Mouse (Mus musculus): ENCODE measurements at regions not wholly inside any gene's neighbourhood (a gene's known extent, or its start where the extent isn't known, plus 50 kb on each side); places are given as distances from the start of the nearest gene placed in this dataset.

DNA sequence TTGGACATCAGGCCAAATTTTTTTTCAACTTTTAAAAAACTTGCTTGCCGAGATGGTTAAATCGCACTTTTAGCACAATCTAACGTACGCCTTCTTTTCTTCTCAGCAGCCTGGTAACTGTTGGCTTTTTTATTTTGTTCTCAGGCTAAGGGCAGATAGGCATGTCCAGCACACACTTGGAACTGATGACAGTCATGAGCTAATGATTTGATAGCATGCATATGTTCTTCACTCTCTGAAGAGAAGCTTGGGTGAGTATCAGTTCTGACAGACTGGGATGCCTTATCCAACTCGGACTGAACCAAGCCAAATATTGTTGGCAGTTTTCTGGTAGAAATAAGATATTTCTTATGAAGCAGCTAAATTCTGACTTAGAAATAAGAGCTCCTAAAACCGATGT, 145.9 kb downstream of the Ndfip2 start:
- 70% methylated on average over 6 of the region's 6 CpGs for WGBS
- no peak for ATAC-seq (ENCODE audit: insufficient number of reproducible peaks, low FRiP score, low TSS enrichment, low read depth)
- Histone ChIP-seq H3K27ac (replicated peaks) (no peak overlapping the region), H3K4me1 (no peaks in the 10 kb centered on the region), H3K4me3 (replicated peaks) (no peak overlapping the region), H3K9me3 (replicated peaks) (no peaks in the 10 kb centered on the region), H3K36me3 (no peaks in the 10 kb centered on the region), H3K4me2 (replicated peaks) (no peak overlapping the region), H3K9ac (no peak overlapping the region), H3K27me3 (no peaks in the 10 kb centered on the region)

DNA sequence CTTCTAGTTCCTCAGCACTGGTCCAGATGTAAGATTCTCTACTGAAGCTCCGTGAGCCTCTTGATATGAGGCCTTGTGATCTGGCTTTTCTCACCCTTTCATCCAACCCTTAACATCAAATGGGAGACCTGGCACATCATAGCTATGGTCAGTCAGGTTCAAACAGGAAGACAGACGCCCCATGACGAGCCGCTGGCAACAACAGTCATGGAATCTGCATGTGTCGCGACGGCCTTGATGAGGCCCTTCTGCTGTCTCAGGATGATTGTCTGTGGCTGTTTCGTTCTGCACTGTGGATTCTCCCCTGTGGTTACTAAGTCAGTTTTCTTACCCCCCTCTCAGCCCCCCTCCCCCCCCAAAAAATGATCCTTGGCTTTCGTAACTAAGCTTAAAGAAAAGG, 144.9 kb downstream of the Ndfip2 start:
- 83% methylated on average over 9 of the region's 9 CpGs for WGBS
- Histone ChIP-seq H3K4me1 (0 out of 2 replicates have a peak, but pooled peaks cover 3% of the 10 kb centered on the region), H3K9ac (no peak overlapping the region), H3K27me3 (no peaks in the 10 kb centered on the region), H3K9me3 (replicated peaks) (no peaks in the 10 kb centered on the region), H3K4me2 (replicated peaks) (no peak overlapping the region), H3K27ac (replicated peaks) (no peak overlapping the region), H3K36me3 (no peaks in the 10 kb centered on the region), H3K4me3 (replicated peaks) (no peak overlapping the region)
- ATAC-seq (ENCODE audit: insufficient number of reproducible peaks, low FRiP score, low TSS enrichment, low read depth), result no peak

DNA sequence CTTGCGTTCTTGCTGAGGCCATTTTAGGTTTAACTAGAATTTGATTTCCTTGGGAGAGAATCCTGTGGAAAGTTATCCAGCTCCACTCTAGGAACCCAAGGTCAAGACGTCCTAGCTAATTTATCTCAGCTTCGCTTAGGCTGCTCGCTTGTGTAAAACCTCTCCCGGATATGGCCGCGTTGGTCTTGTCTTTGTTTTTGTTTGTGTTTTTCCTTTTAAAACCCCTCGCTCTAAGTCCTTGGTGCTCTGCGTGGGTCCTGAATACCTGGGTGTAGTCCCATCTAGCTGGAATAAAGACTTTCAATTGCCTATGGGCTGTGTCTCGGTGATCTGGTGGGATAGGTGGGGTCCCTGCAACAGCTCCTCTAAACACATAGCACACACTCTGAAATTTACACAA, 144.2 kb downstream of the Ndfip2 start:
- Histone ChIP-seq H3K27ac (replicated peaks) (no peak overlapping the region), H3K9ac (no peak overlapping the region), H3K27me3 (no peaks in the 10 kb centered on the region), H3K4me1 (peaks cover 4% of the 10 kb centered on the region; the same call in 1 of the 2 replicates), H3K4me3 (replicated peaks) (no peak overlapping the region), H3K36me3 (no peaks in the 10 kb centered on the region), H3K4me2 (replicated peaks) (no peak overlapping the region), H3K9me3 (replicated peaks) (no peaks in the 10 kb centered on the region)
- 94% methylated on average over 10 of the region's 10 CpGs for WGBS
- no peak for ATAC-seq (ENCODE audit: insufficient number of reproducible peaks, low FRiP score, low TSS enrichment, low read depth)

DNA sequence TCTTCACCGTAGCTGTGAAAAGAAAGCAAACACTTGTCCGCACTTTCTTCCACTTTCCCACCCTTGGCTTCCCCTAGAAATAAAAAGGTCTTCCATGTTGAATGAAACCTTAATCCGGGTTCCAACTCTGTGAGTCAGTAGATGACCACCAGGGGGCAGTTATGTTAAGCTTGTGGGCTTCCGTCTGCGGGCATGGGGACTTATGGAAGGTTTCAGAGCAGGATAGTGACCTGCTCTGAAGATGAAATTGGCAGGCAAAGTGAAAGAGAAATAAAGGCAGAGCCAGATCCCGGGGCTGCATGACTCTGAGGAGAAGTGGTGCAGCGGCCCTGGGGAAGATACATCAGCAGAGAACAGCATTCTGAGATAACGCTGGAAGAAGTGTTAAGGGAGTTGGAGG, 139.1 kb downstream of the Ndfip2 start:
- Histone ChIP-seq H3K4me2 (replicated peaks) (0 out of 2 replicates have a peak overlapping the region, but pooled peaks have one; percentile 8), H3K4me1 (peaks cover 8% of the 10 kb centered on the region), H3K9ac (no peak overlapping the region), H3K9me3 (replicated peaks) (no peaks in the 10 kb centered on the region), H3K36me3 (no peaks in the 10 kb centered on the region), H3K4me3 (replicated peaks) (no peak overlapping the region), H3K27me3 (no peaks in the 10 kb centered on the region), H3K27ac (replicated peaks) (0 out of 2 replicates have a peak overlapping the region, but pooled peaks have one; percentile 28)
- no peak for ATAC-seq (ENCODE audit: insufficient number of reproducible peaks, low FRiP score, low TSS enrichment, low read depth)
- whole genome bisulfite sequencing, result 17% methylated on average over 8 of the region's 8 CpGs

DNA sequence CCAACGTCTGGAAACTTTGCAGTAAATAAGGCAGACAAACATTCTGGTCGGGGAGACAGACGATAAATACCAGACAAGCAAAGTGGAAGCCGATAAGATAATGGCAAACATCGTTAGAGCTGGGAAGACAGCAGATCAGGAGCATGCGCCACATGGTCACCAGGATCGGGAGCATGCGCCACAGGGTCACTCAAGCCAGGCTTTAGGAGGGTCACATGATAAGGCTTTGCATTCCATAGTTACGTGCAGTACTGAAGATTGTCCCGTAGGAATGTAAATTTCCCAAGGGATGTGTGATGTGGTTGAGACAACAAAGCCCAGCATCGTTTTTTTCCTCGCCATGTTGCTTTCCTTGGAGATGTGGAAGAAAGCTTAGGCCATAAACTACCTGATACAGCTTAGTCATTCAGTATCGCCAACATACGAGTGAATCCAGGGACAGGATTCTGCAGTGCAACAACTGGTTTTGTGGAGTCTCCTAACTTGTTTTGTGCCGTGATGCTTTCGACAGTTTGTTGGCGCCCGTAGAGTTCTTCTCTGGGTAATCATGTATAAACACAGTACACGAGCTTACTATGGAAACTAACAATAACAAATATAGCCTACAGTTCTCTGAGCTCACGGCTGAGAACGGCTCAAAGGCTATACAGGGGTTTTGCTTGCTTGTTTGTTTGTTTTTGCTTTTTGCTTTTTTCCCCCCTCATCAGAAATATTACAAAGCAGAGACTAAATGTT, 133.9 kb downstream of the Ndfip2 start:
- Histone ChIP-seq H3K9me3 (replicated peaks) (no peaks in the 10 kb centered on the region), H3K4me2 (replicated peaks) (no peak overlapping the region), H3K27me3 (no peaks in the 10 kb centered on the region), H3K27ac (replicated peaks) (no peak overlapping the region), H3K9ac (no peak overlapping the region), H3K36me3 (no peaks in the 10 kb centered on the region), H3K4me3 (replicated peaks) (no peak overlapping the region), H3K4me1 (peaks cover 1% of the 10 kb centered on the region)
- no peak for ATAC-seq (ENCODE audit: insufficient number of reproducible peaks, low FRiP score, low TSS enrichment, low read depth)
- WGBS, result 77% methylated on average over 21 of the region's 21 CpGs

DNA sequence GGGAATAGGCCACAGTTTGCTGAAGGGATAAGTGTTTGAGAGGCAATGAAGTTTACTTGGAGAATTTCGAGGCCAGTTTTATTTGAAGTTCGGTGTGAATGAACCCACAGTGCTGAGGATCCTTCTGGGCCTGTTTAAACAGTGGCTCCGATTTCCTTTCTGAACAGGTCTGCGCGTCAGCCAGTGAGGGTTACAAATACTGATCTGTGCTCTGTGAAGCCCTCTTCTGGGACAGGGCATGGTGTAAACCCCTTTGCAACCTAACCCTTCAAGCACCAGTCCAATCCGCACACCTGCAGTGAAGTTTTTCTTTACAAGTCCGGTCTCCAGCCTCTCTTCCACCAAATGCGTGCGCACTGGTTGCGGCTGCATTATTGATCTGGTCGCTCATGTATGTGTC, 133.1 kb downstream of the Ndfip2 start:
- Histone ChIP-seq H3K9ac (no peak overlapping the region), H3K36me3 (no peaks in the 10 kb centered on the region), H3K4me2 (replicated peaks) (no peak overlapping the region), H3K9me3 (replicated peaks) (no peaks in the 10 kb centered on the region), H3K4me3 (replicated peaks) (no peak overlapping the region), H3K4me1 (no peaks in the 10 kb centered on the region; the same call in 1 of the 2 replicates), H3K27ac (replicated peaks) (no peak overlapping the region), H3K27me3 (no peaks in the 10 kb centered on the region)
- ATAC-seq (ENCODE audit: insufficient number of reproducible peaks, low FRiP score, low TSS enrichment, low read depth), result no peak
- 86% methylated on average over 11 of the region's 11 CpGs for WGBS

DNA sequence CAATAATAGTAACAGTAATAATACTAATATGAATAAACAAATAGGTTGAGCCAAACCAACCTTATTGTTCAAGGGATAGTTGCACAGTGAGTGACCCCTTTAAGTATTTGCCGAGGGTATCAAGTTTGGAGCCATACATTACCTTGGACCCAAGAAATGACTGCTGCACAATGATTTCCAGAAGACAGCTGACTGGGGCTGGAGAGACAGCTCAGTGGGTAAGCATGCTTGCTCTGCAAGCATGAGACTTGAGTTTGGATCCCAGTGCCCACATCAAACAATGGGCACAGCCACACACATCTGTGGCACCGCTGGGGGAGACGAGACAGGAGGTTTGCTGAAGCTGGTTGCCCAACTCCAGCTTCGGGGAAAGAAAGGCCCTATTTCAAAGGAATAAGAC, 126.7 kb downstream of the Ndfip2 start:
- Histone ChIP-seq H3K27ac (replicated peaks) (no peak overlapping the region), H3K4me2 (replicated peaks) (no peak overlapping the region), H3K4me3 (replicated peaks) (no peak overlapping the region), H3K9me3 (replicated peaks) (no peaks in the 10 kb centered on the region), H3K4me1 (no peaks in the 10 kb centered on the region; the same call in 1 of the 2 replicates), H3K9ac (no peak overlapping the region), H3K27me3 (no peaks in the 10 kb centered on the region), H3K36me3 (no peaks in the 10 kb centered on the region)
- no peak for ATAC-seq (ENCODE audit: insufficient number of reproducible peaks, low FRiP score, low TSS enrichment, low read depth)
- WGBS, result 73% methylated on average over 4 of the region's 4 CpGs

DNA sequence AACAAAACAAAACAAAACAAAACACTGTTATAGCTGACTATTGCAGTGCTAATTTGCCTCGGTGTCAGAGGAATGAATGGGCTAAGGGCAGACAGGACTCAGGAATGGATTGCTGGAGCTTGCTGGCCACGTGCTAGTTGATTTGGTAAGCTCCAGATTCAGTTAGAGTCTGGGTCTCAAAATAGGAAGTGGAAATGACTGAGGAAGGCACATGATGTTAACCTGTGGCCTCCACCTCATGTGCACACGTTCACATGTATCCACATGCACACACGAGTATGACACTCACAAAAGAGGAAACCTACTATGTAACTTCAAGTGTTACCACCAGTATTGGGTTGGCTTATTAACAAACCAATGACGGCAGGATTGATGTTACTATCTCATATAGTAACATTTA, 125.0 kb downstream of the Ndfip2 start:
- 77% methylated on average over 5 of the region's 5 CpGs for WGBS
- Histone ChIP-seq H3K9ac (no peak overlapping the region), H3K4me3 (replicated peaks) (no peak overlapping the region), H3K27ac (replicated peaks) (no peak overlapping the region), H3K4me2 (replicated peaks) (no peak overlapping the region), H3K4me1 (peaks cover 5% of the 10 kb centered on the region; the same call in 1 of the 2 replicates), H3K36me3 (no peaks in the 10 kb centered on the region), H3K27me3 (no peaks in the 10 kb centered on the region), H3K9me3 (replicated peaks) (no peaks in the 10 kb centered on the region)
- no peak for ATAC-seq (ENCODE audit: insufficient number of reproducible peaks, low FRiP score, low TSS enrichment, low read depth)

DNA sequence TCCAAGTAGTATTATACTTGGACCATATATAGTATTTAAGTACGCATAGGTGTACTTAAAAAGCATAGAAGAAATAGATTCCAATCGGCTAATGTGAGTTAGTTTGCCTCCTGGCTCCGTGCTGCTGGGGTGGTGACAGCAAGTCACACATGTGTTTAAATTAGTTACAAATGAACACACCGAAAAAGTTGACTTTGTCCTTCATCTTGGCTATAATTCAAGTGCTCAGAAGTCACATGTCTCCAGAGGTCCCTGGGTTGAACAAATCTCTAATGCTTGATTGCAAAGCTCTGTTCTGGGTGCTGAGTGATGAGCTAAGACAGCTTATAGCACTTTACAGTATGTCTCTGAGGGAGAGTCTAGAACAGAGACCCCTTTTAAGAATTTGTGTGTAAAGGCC, 121.7 kb downstream of the Ndfip2 start:
- ATAC-seq (ENCODE audit: insufficient number of reproducible peaks, low FRiP score, low TSS enrichment, low read depth), result no peak
- 49% methylated on average over 4 of the region's 4 CpGs for WGBS

DNA sequence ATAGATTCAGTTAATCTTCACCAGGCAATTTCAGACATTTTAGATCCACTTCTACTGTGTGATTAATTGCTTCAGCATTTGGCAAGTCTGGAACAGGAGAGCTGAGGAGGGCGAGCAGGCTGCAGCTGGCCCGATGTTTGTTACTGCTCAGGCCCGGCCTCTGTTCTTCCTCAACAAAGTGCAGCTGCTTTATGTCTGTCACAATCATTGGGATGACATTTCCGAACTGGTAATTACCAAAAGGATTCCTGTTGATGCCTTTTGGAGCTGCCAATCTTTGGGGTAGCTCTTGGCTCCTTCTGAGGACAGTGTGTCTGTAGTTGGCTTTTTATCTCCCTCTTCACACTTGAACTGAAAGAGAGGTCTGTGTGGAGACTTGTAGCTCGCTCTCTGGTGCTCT, 119.4 kb downstream of the Ndfip2 start:
- peak; percentile 82; the same call in 1 of the 2 replicates for ATAC-seq (ENCODE audit: insufficient number of reproducible peaks, low FRiP score, low TSS enrichment, low read depth)
- Histone ChIP-seq H3K36me3 (no peaks in the 10 kb centered on the region), H3K27ac (replicated peaks) (peak overlapping the region; percentile 73), H3K4me3 (replicated peaks) (no peak overlapping the region), H3K9ac (no peak overlapping the region), H3K4me1 (peaks cover 18% of the 10 kb centered on the region), H3K27me3 (no peaks in the 10 kb centered on the region), H3K9me3 (replicated peaks) (no peaks in the 10 kb centered on the region), H3K4me2 (replicated peaks) (no peak overlapping the region)
- WGBS, result 19% methylated on average over 5 of the region's 5 CpGs

More for the DNA sequence above, 121.7 kb downstream of the Ndfip2 start:
- no peak overlapping the region for H3K4me3 ChIP-seq (replicated peaks)
- no peaks in the 10 kb centered on the region for H3K36me3 ChIP-seq
- H3K27me3 ChIP-seq, result no peaks in the 10 kb centered on the region
- no peak overlapping the region for H3K9ac ChIP-seq
- no peak overlapping the region for H3K4me2 ChIP-seq (replicated peaks)
- no peak overlapping the region for H3K27ac ChIP-seq (replicated peaks)
- H3K9me3 ChIP-seq (replicated peaks), result no peaks in the 10 kb centered on the region
- H3K4me1 ChIP-seq, result peaks cover 18% of the 10 kb centered on the region

DNA sequence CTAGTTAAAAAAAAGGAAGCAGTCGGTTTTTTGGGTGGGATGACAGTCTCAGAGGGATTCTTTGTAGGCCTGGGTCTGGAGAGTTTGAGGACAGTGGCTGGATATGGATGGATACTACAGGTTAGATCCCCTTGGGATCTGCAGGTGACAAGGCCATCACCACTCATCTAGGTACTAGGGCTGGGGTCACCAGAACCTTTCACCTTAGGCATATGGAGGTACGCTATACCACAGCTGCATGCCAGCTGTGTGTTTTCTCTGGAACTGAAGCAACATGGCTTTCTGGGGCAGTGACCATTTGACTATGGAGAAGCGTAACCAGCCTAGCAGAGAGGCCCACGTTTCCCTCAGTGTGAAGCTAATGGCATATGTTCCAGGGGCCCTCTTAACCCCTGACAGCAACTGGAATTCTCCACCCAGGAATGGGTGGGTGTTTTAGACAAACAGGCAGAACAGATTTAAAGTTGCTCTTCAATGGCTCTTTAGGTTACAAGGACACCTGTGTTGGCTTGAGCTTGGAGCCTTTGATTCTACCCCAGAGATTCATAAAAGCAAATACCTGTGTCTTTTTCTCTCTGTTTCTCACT, 118.8 kb downstream of the Ndfip2 start:
- H3K4me3 ChIP-seq (replicated peaks), result no peak overlapping the region
- H3K9me3 ChIP-seq (replicated peaks), result no peaks in the 10 kb centered on the region
- ATAC-seq (ENCODE audit: insufficient number of reproducible peaks, low FRiP score, low TSS enrichment, low read depth), result peak; percentile 34; the same call in 1 of the 2 replicates
- peak overlapping the region; percentile 73 for H3K27ac ChIP-seq (replicated peaks)
- peaks cover 18% of the 10 kb centered on the region for H3K4me1 ChIP-seq
- no peaks in the 10 kb centered on the region for H3K27me3 ChIP-seq
- no peaks in the 10 kb centered on the region for H3K36me3 ChIP-seq
- 35% methylated on average over 4 of the region's 4 CpGs for WGBS
- no peak overlapping the region for H3K9ac ChIP-seq
- H3K4me2 ChIP-seq (replicated peaks), result no peak overlapping the region

Measured in embryonic facial prominence, embryonic 15.5 days (tissue).